Mouse (Mus musculus) forebrain, embryonic 16.5 days (tissue): ENCODE measurements at regions not wholly inside any gene's neighbourhood (a gene's known extent, or its start where the extent isn't known, plus 50 kb on each side); places are given as distances from the start of the nearest gene placed in this dataset.

Experiments
- ATAC-seq: fragments of 200-750 bp; cut with Nextera tagmentation; 2 replicates; pipeline ENCODE4 v1.8.0; 2017; ENCODE audit warnings: mild to moderate bottlenecking, moderate library complexity
- H3K27ac ChIP-seq: fragments of 300-500 bp; sonication (generic); 2 replicates; pipeline ENCODE4 v1.5.1; 2014; ENCODE audit warnings: low read length, control low read depth
- H3K27me3 ChIP-seq: fragments of 300-500 bp; sonication (generic); replicated peaks from 2 replicates; pipeline ENCODE4 v1.6.1; 2014; ENCODE audit warnings: low read length; ENCODE audit not compliant: control insufficient read depth, insufficient read depth
- H3K36me3 ChIP-seq: fragments of 300-500 bp; sonication (generic); 2 replicates; pipeline ENCODE4 v1.6.1; 2014; ENCODE audit not compliant: control insufficient read depth, insufficient read depth
- H3K4me1 ChIP-seq: fragments of 300-500 bp; sonication (generic); replicated peaks from 2 replicates; pipeline ENCODE4 v1.6.1; 2014; ENCODE audit warnings: low read length; ENCODE audit not compliant: control insufficient read depth, insufficient read depth
- H3K4me2 ChIP-seq: fragments of 300-500 bp; sonication (generic); 2 replicates; pipeline ENCODE4 v1.6.1; 2014; ENCODE audit warnings: mild to moderate bottlenecking, low read length, control low read depth
- H3K4me3 ChIP-seq: fragments of 300-500 bp; sonication (generic); replicated peaks from 2 replicates; pipeline ENCODE4 v1.5.1; 2014; ENCODE audit warnings: mild to moderate bottlenecking, low read length, control low read depth
- H3K9ac ChIP-seq: fragments of 300-500 bp; sonication (generic); replicated peaks from 2 replicates; pipeline ENCODE4 v1.6.1; 2014; ENCODE audit warnings: low read depth, low read length, control low read depth
- H3K9me3 ChIP-seq: fragments of 300-500 bp; sonication (generic); 2 replicates; pipeline ENCODE4 v1.6.1; 2016; ENCODE audit warnings: low read length; ENCODE audit not compliant: control insufficient read depth
- WGBS: fragments of 180-500 bp; shearing (Covaris S2); extraction: QIAGEN DNeasy Blood & Tissue Kit; methylation state at CpG from one replicate; pipeline ENCODE4 v1.1.7; 2014; 5-methylcytosine and 5-hydroxymethylcytosine counted together

- no peaks in the 10 kb centered on the region for H3K4me1 ChIP-seq
- no peak for ATAC-seq
- H3K27ac ChIP-seq, result no peak overlapping the region
- 50% methylated on average over 2 of the region's 2 CpGs for WGBS
- no peak overlapping the region for H3K9ac ChIP-seq
- H3K4me3 ChIP-seq, result no peak overlapping the region
- no peaks in the 10 kb centered on the region for H3K9me3 ChIP-seq
- no peaks in the 10 kb centered on the region for H3K36me3 ChIP-seq
- H3K27me3 ChIP-seq, result no peaks in the 10 kb centered on the region
- no peak overlapping the region for H3K4me2 ChIP-seq
Observed at GRCm38 (mm10) chr12:60872381-60872780, 650.6 kb upstream of the Lrfn5 start.

GRCm38 (mm10) chr12:60892408-60892807 is 630.5 kb upstream of the Lrfn5 start:
- Histone ChIP-seq H3K4me3 (no peak overlapping the region), H3K9ac (no peak overlapping the region), H3K36me3 (no peaks in the 10 kb centered on the region), H3K4me2 (no peak overlapping the region), H3K27me3 (no peaks in the 10 kb centered on the region), H3K27ac (no peak overlapping the region), H3K4me1 (no peaks in the 10 kb centered on the region), H3K9me3 (no peaks in the 10 kb centered on the region)
- 61% methylated on average over 2 of the region's 2 CpGs for WGBS
- no peak for ATAC-seq

GRCm38 (mm10) chr12:60894506-60894905 is 628.4 kb upstream of the Lrfn5 start:
- no peak overlapping the region for H3K4me3 ChIP-seq
- no peak overlapping the region for H3K27ac ChIP-seq
- no peaks in the 10 kb centered on the region for H3K9me3 ChIP-seq
- no peaks in the 10 kb centered on the region for H3K36me3 ChIP-seq
- H3K4me1 ChIP-seq, result no peaks in the 10 kb centered on the region
- H3K27me3 ChIP-seq, result no peaks in the 10 kb centered on the region
- WGBS, result 61% methylated on average over 1 of the region's 1 CpGs
- H3K4me2 ChIP-seq, result no peak overlapping the region
- no peak for ATAC-seq
- H3K9ac ChIP-seq, result no peak overlapping the region

GRCm38 (mm10) chr12:60932029-60932428 is 590.9 kb upstream of the Lrfn5 start:
- 60% methylated on average over 4 of the region's 4 CpGs for WGBS
- ATAC-seq, result no peak

GRCm38 (mm10) chr12:60967424-60967823 is 555.5 kb upstream of the Lrfn5 start:
- Histone ChIP-seq H3K27ac (no peak overlapping the region), H3K4me2 (no peak overlapping the region), H3K9me3 (no peaks in the 10 kb centered on the region), H3K27me3 (no peaks in the 10 kb centered on the region), H3K9ac (no peak overlapping the region), H3K4me3 (no peak overlapping the region), H3K4me1 (no peaks in the 10 kb centered on the region), H3K36me3 (no peaks in the 10 kb centered on the region)
- WGBS, result 72% methylated on average over 1 of the region's 1 CpGs
- ATAC-seq, result no peak

More at GRCm38 (mm10) chr12:60932029-60932428, 590.9 kb upstream of the Lrfn5 start:
- Histone ChIP-seq H3K4me2 (no peak overlapping the region), H3K36me3 (no peaks in the 10 kb centered on the region), H3K9me3 (no peaks in the 10 kb centered on the region), H3K27ac (no peak overlapping the region), H3K4me1 (no peaks in the 10 kb centered on the region), H3K27me3 (no peaks in the 10 kb centered on the region), H3K9ac (no peak overlapping the region), H3K4me3 (no peak overlapping the region)

- peak; percentile 63 for ATAC-seq
- no peaks in the 10 kb centered on the region for H3K9me3 ChIP-seq
- H3K4me1 ChIP-seq, result no peaks in the 10 kb centered on the region
- no peak overlapping the region for H3K4me2 ChIP-seq
- no peaks in the 10 kb centered on the region for H3K36me3 ChIP-seq
- no peaks in the 10 kb centered on the region for H3K27me3 ChIP-seq
- H3K9ac ChIP-seq, result no peak overlapping the region
- no peak overlapping the region for H3K4me3 ChIP-seq
- no peak overlapping the region for H3K27ac ChIP-seq
Observed at GRCm38 (mm10) chr12:60978441-60978840, 544.5 kb upstream of the Lrfn5 start.
